In the genomic region with DNA sequence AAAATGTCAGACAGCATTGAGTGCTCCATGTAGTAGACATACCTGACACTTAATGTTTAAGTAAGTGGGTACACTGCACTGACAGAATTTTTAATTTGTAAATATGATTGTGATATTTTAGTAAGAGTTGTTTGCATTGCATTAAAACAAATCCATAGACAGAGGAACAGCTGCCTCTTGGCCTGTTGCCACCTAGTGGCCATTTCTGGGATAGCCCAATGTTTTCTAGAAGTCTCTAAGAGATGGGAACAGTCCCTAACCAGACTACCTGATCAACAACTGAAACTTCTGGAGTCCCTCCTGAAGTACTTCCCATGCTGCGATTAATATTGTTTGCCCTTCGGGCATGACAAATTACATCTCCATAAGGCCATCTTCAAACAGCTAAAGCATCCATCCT, we compare ENCODE assay signal across 9 mouse cellular contexts.
DNase-seq lines count a peak whose midpoint lies in the region; ATAC-seq lines count a peak whose summit lies in the region.
"Had no signal": no experiment of that assay in that cellular context is flagged by ENCODE, and none has a peak within 500 bp of the region (broad histone marks: within the 10 kb centered on the region; RNA-seq: fewer than 3 reads in every experiment).

No protein-coding gene starts in this region.

- H3K36me3 ChIP-seq in neural tube, embryonic 15.5 days, result no peaks in the 10 kb centered on the region
- H3K36me3 ChIP-seq in embryonic facial prominence, embryonic 11.5 days (replicated peaks; ENCODE audit: control insufficient read depth, insufficient read depth, low read depth, low read length), result no peaks in the 10 kb centered on the region
- no peaks in the 10 kb centered on the region for H3K36me3 ChIP-seq in limb, embryonic 11.5 days (ENCODE audit: control insufficient read depth, insufficient read depth, low read length)
- H3K36me3 ChIP-seq: liver, embryonic 15.5 days had no signal

- DNase-seq in neural tube, embryonic 10.5 days (ENCODE audit: extremely low spot score, low spot score), result peak; percentile 54
- DNase-seq in adrenal gland, postnatal 25 days, result peak; percentile 73
- DNase-seq in embryonic facial prominence, embryonic 11.5 days (ENCODE audit: low spot score), result peak; percentile 88
- DNase-seq in kidney, adult 8-10 months, result peak; percentile 57 to 81
- peak; percentile 76 for DNase-seq in limb, embryonic 11.5 days (ENCODE audit: low spot score)
- DNase-seq in retina, postnatal 7 days (ENCODE audit: low read depth, low spot score), result peak; percentile 63
- DNase-seq in urinary bladder, postnatal 36 days (ENCODE audit: low spot score in 2 of 2), result peak; percentile 63 to 70

- no peak for ATAC-seq in neural tube, embryonic 15.5 days (ENCODE audit: low FRiP score)
- no peak for ATAC-seq in embryonic facial prominence, embryonic 11.5 days (replicated peaks; ENCODE audit: insufficient number of reproducible peaks, low FRiP score, low TSS enrichment, low read depth)
- no peak for ATAC-seq in limb, embryonic 11.5 days (ENCODE audit: insufficient number of reproducible peaks, low FRiP score, low TSS enrichment, low read depth)

- H3K27me3 ChIP-seq in neural tube, embryonic 15.5 days (replicated peaks), result no peaks in the 10 kb centered on the region
- no peaks in the 10 kb centered on the region for H3K27me3 ChIP-seq in embryonic facial prominence, embryonic 11.5 days (ENCODE audit: control insufficient read depth, insufficient read depth, low read length)
- H3K27me3 ChIP-seq in limb, embryonic 11.5 days (ENCODE audit: control insufficient read depth, insufficient read depth, low read length), result no peaks in the 10 kb centered on the region
- H3K27me3 ChIP-seq: liver, embryonic 15.5 days had no signal

- no peak overlapping the region for H3K4me2 ChIP-seq in neural tube, embryonic 15.5 days
- no peak overlapping the region for H3K4me2 ChIP-seq in embryonic facial prominence, embryonic 11.5 days (ENCODE audit: low read depth, low read length)
- no peak overlapping the region for H3K4me2 ChIP-seq in limb, embryonic 11.5 days (ENCODE audit: low read depth, severe bottlenecking)
- H3K4me2 ChIP-seq: liver, embryonic 15.5 days had no signal

- H3K4me1 ChIP-seq in neural tube, embryonic 15.5 days, result no peaks in the 10 kb centered on the region
- H3K4me1 ChIP-seq in embryonic facial prominence, embryonic 11.5 days (ENCODE audit: control insufficient read depth, insufficient read depth, low read length), result no peaks in the 10 kb centered on the region
- no peaks in the 10 kb centered on the region for H3K4me1 ChIP-seq in limb, embryonic 11.5 days (ENCODE audit: control insufficient read depth, insufficient read depth, low read length)
- H3K4me1 ChIP-seq: liver, embryonic 15.5 days had no signal

- H3K9ac ChIP-seq in neural tube, embryonic 15.5 days (replicated peaks), result no peak overlapping the region
- no peak overlapping the region for H3K9ac ChIP-seq in embryonic facial prominence, embryonic 11.5 days (replicated peaks; ENCODE audit: low read length)
- H3K9ac ChIP-seq in limb, embryonic 11.5 days (ENCODE audit: low read length), result no peak overlapping the region
- H3K9ac ChIP-seq: liver, embryonic 15.5 days had no signal

- 69% methylated on average over 2 of the region's 2 CpGs for WGBS in neural tube, embryonic 15.5 days
- WGBS in embryonic facial prominence, embryonic 11.5 days, result 66% methylated on average over 2 of the region's 2 CpGs
- 75% methylated on average over 2 of the region's 2 CpGs for WGBS in limb, embryonic 11.5 days

- H3K9me3 ChIP-seq in neural tube, embryonic 15.5 days (replicated peaks), result no peaks in the 10 kb centered on the region
- no peaks in the 10 kb centered on the region for H3K9me3 ChIP-seq in embryonic facial prominence, embryonic 11.5 days (replicated peaks; ENCODE audit: control insufficient read depth, low read length)
- no peaks in the 10 kb centered on the region for H3K9me3 ChIP-seq in limb, embryonic 11.5 days (ENCODE audit: control insufficient read depth, low read length)
- H3K9me3 ChIP-seq: liver, embryonic 15.5 days had no signal

- H3K27ac ChIP-seq in neural tube, embryonic 15.5 days (replicated peaks), result no peak overlapping the region
- H3K27ac ChIP-seq in embryonic facial prominence, embryonic 11.5 days (replicated peaks; ENCODE audit: low read depth, low read length), result no peak overlapping the region
- H3K27ac ChIP-seq in limb, embryonic 11.5 days (replicated peaks; ENCODE audit: low read depth, low read length), result no peak overlapping the region
- H3K27ac ChIP-seq: liver, embryonic 15.5 days had no signal

- no peak overlapping the region for H3K4me3 ChIP-seq in neural tube, embryonic 15.5 days (replicated peaks)
- no peak overlapping the region for H3K4me3 ChIP-seq in embryonic facial prominence, embryonic 11.5 days (ENCODE audit: low read depth, low read length)
- no peak overlapping the region for H3K4me3 ChIP-seq in limb, embryonic 11.5 days (ENCODE audit: low read depth, low read length)
- H3K4me3 ChIP-seq: liver, embryonic 15.5 days had no signal
